Mouse (Mus musculus): ENCODE data around the gene Ccr5. TPM values are rescaled to one million over a fixed set of nuclear protein-coding genes. Genes with fewer than 3 reads are reported as not detected.
"Not testable (repeated sequence)": the region's sequence is repeated elsewhere in the genome, so short reads cannot be mapped to it uniquely, and the experiment has no call there.

The Ccr5 gene
- polyA plus RNA-seq, 1 experiment from 2014 or later, result 0.93 TPM

- no peaks in the 10 kb centered on the region for H3K9me3 ChIP-seq
- no peak overlapping the region for H3K4me2 ChIP-seq
- no peak overlapping the region for H3K4me3 ChIP-seq
- H3K27me3 ChIP-seq, result no peaks in the 10 kb centered on the region
- no peaks in the 10 kb centered on the region for H3K36me3 ChIP-seq
- H3K4me1 ChIP-seq (replicated peaks), result no peaks in the 10 kb centered on the region
- WGBS, result 93% methylated on average over 1 of the region's 1 CpGs
- ATAC-seq (ENCODE audit: low read depth), result no peak
- no peak overlapping the region for H3K27ac ChIP-seq (replicated peaks)
- no peak overlapping the region for H3K9ac ChIP-seq
Measured at GRCm38 (mm10) chr9:124112591-124113239, 8.6 kb upstream of the Ccr5 start.

GRCm38 (mm10) chr9:124113777-124114176 is 7.6 kb upstream of the Ccr5 start:
- Histone ChIP-seq H3K36me3 (no peaks in the 10 kb centered on the region), H3K4me3 (no peak overlapping the region), H3K4me1 (replicated peaks) (no peaks in the 10 kb centered on the region), H3K4me2 (no peak overlapping the region), H3K9me3 (no peaks in the 10 kb centered on the region), H3K9ac (no peak overlapping the region), H3K27me3 (no peaks in the 10 kb centered on the region), H3K27ac (replicated peaks) (no peak overlapping the region)
- WGBS, result 78% methylated on average over 1 of the region's 1 CpGs
- ATAC-seq (ENCODE audit: low read depth), result no peak

- H3K36me3 ChIP-seq, result no peaks in the 10 kb centered on the region
- no peaks in the 10 kb centered on the region for H3K27me3 ChIP-seq
- H3K4me3 ChIP-seq, result no peak overlapping the region
- H3K27ac ChIP-seq (replicated peaks), result no peak overlapping the region
- no peak overlapping the region for H3K9ac ChIP-seq
- H3K4me1 ChIP-seq (replicated peaks), result no peaks in the 10 kb centered on the region
- ATAC-seq (ENCODE audit: low read depth), result no peak
- WGBS, result 97% methylated on average over 1 of the region's 1 CpGs
- H3K4me2 ChIP-seq, result no peak overlapping the region
- H3K9me3 ChIP-seq, result no peaks in the 10 kb centered on the region
Measured at GRCm38 (mm10) chr9:124118489-124118888, 2.9 kb upstream of the Ccr5 start.

GRCm38 (mm10) chr9:124125576-124125975 is 4.2 kb downstream of the Ccr5 start:
- ATAC-seq (ENCODE audit: low read depth), result no peak
- H3K36me3 ChIP-seq, result no peaks in the 10 kb centered on the region
- no peak overlapping the region for H3K27ac ChIP-seq (replicated peaks)
- no peak overlapping the region for H3K4me3 ChIP-seq
- 72% methylated on average over 11 of the region's 11 CpGs for WGBS
- H3K4me1 ChIP-seq (replicated peaks), result no peaks in the 10 kb centered on the region
- H3K4me2 ChIP-seq, result no peak overlapping the region
- no peaks in the 10 kb centered on the region for H3K9me3 ChIP-seq
- H3K27me3 ChIP-seq, result no peaks in the 10 kb centered on the region
- H3K9ac ChIP-seq, result no peak overlapping the region

- Histone ChIP-seq H3K9ac (no peak overlapping the region), H3K4me2 (no peak overlapping the region), H3K36me3 (no peaks in the 10 kb centered on the region), H3K4me1 (replicated peaks) (no peaks in the 10 kb centered on the region), H3K27me3 (no peaks in the 10 kb centered on the region), H3K9me3 (no peaks in the 10 kb centered on the region), H3K4me3 (no peak overlapping the region), H3K27ac (replicated peaks) (no peak overlapping the region)
- WGBS, result 70% methylated on average over 5 of the region's 5 CpGs
- no peak for ATAC-seq (ENCODE audit: low read depth)
Measured at GRCm38 (mm10) chr9:124126373-124126772, 5.0 kb downstream of the Ccr5 start.

- Histone ChIP-seq H3K36me3 (no peaks in the 10 kb centered on the region), H3K27me3 (no peaks in the 10 kb centered on the region), H3K4me1 (replicated peaks) (no peaks in the 10 kb centered on the region), H3K4me2 (no peak overlapping the region), H3K27ac (replicated peaks) (no peak overlapping the region), H3K4me3 (no peak overlapping the region), H3K9me3 (no peaks in the 10 kb centered on the region), H3K9ac (no peak overlapping the region)
- 48% methylated on average over 4 of the region's 4 CpGs for WGBS
- no peak for ATAC-seq (ENCODE audit: low read depth)
Measured at GRCm38 (mm10) chr9:124127412-124127811, 6.1 kb downstream of the Ccr5 start.

GRCm38 (mm10) chr9:124128379-124128778 is 7.0 kb downstream of the Ccr5 start:
- Histone ChIP-seq H3K27ac (replicated peaks) (no peak overlapping the region), H3K36me3 (no peaks in the 10 kb centered on the region), H3K9me3 (no peaks in the 10 kb centered on the region), H3K27me3 (no peaks in the 10 kb centered on the region), H3K9ac (no peak overlapping the region), H3K4me1 (replicated peaks) (no peaks in the 10 kb centered on the region), H3K4me2 (no peak overlapping the region), H3K4me3 (no peak overlapping the region)
- WGBS, result 3% methylated on average over 1 of the region's 1 CpGs
- no peak for ATAC-seq (ENCODE audit: low read depth)

GRCm38 (mm10) chr9:124132899-124133298 is 11.6 kb downstream of the Ccr5 start:
- H3K9me3 ChIP-seq; H3K9ac ChIP-seq; H3K4me2 ChIP-seq; H3K27me3 ChIP-seq; H3K27ac ChIP-seq (replicated peaks); H3K4me1 ChIP-seq (replicated peaks); ATAC-seq (ENCODE audit: low read depth); H3K36me3 ChIP-seq; H3K4me3 ChIP-seq: not testable (repeated sequence)
- 77% methylated on average over 2 of the region's 2 CpGs for WGBS

GRCm38 (mm10) chr9:124134919-124135318 is 13.6 kb downstream of the Ccr5 start:
- H3K4me1 ChIP-seq (replicated peaks); H3K4me3 ChIP-seq; ATAC-seq (ENCODE audit: low read depth); H3K4me2 ChIP-seq; H3K36me3 ChIP-seq; H3K27ac ChIP-seq (replicated peaks); H3K9me3 ChIP-seq; H3K9ac ChIP-seq; H3K27me3 ChIP-seq: not testable (repeated sequence)
- 98% methylated on average over 1 of the region's 1 CpGs for WGBS

- no peaks in the 10 kb centered on the region for H3K27me3 ChIP-seq
- no peaks in the 10 kb centered on the region for H3K4me1 ChIP-seq (replicated peaks)
- no peaks in the 10 kb centered on the region for H3K36me3 ChIP-seq
- WGBS, result 85% methylated on average over 11 of the region's 11 CpGs
- no peaks in the 10 kb centered on the region for H3K9me3 ChIP-seq
- H3K9ac ChIP-seq, result no peak overlapping the region
- no peak overlapping the region for H3K4me2 ChIP-seq
- no peak for ATAC-seq (ENCODE audit: low read depth)
- no peak overlapping the region for H3K4me3 ChIP-seq
- H3K27ac ChIP-seq (replicated peaks), result no peak overlapping the region
Measured at GRCm38 (mm10) chr9:124137619-124138018, 16.3 kb downstream of the Ccr5 start.

- Histone ChIP-seq H3K36me3 (no peaks in the 10 kb centered on the region), H3K27ac (replicated peaks) (no peak overlapping the region), H3K4me2 (no peak overlapping the region), H3K4me3 (no peak overlapping the region), H3K27me3 (no peaks in the 10 kb centered on the region), H3K9me3 (no peaks in the 10 kb centered on the region), H3K9ac (no peak overlapping the region), H3K4me1 (replicated peaks) (no peaks in the 10 kb centered on the region)
- WGBS, result 70% methylated on average over 4 of the region's 4 CpGs
- ATAC-seq (ENCODE audit: low read depth), result no peak
Measured at GRCm38 (mm10) chr9:124138055-124138775, 16.9 kb downstream of the Ccr5 start.

GRCm38 (mm10) chr9:124143678-124144077 is 22.3 kb downstream of the Ccr5 start:
- no peak overlapping the region for H3K9ac ChIP-seq
- H3K9me3 ChIP-seq, result no peaks in the 10 kb centered on the region
- H3K27ac ChIP-seq (replicated peaks), result no peak overlapping the region
- H3K4me1 ChIP-seq (replicated peaks), result no peaks in the 10 kb centered on the region
- WGBS, result 88% methylated on average over 1 of the region's 1 CpGs
- no peak overlapping the region for H3K4me2 ChIP-seq
- H3K27me3 ChIP-seq, result no peaks in the 10 kb centered on the region
- ATAC-seq (ENCODE audit: low read depth), result no peak
- H3K4me3 ChIP-seq, result no peak overlapping the region
- H3K36me3 ChIP-seq, result no peaks in the 10 kb centered on the region

- Histone ChIP-seq H3K9ac (no peak overlapping the region), H3K27me3 (no peaks in the 10 kb centered on the region), H3K27ac (replicated peaks) (no peak overlapping the region), H3K4me1 (replicated peaks) (no peaks in the 10 kb centered on the region), H3K36me3 (no peaks in the 10 kb centered on the region), H3K9me3 (no peaks in the 10 kb centered on the region), H3K4me3 (no peak overlapping the region), H3K4me2 (no peak overlapping the region)
- ATAC-seq (ENCODE audit: low read depth), result no peak
Measured at GRCm38 (mm10) chr9:124146307-124146706, 25.0 kb downstream of the Ccr5 start.
